Mouse (Mus musculus) heart, adult 11 months (tissue): ENCODE results near the gene Atg4b.

Experiments used
- DNase-seq: peaks from one replicate; pipeline ENCODE4 v3.0.0; 2022

The Atg4b gene

GRCm38 (mm10) chr1:93751290-93751689, at the start of gene Atg4b:
Atg4b (plus strand) TSS chr1:93751500.
- DNase-seq = no peak

- DNase-seq = no peak
Observed at GRCm38 (mm10) chr1:93702106-93702505, 49.2 kb upstream of the Atg4b start.

GRCm38 (mm10) chr1:93703472-93704048, 47.7 kb upstream of the Atg4b start:
- DNase-seq = no peak

GRCm38 (mm10) chr1:93704341-93704740, 47.0 kb upstream of the Atg4b start:
- no peak for DNase-seq

- no peak for DNase-seq
Observed at GRCm38 (mm10) chr1:93705389-93705788, 45.9 kb upstream of the Atg4b start.

GRCm38 (mm10) chr1:93716166-93716565, 35.1 kb upstream of the Atg4b start:
- DNase-seq = no peak

- DNase-seq = no peak
Observed at GRCm38 (mm10) chr1:93721557-93721956, 29.7 kb upstream of the Atg4b start.

- DNase-seq = no peak
Observed at GRCm38 (mm10) chr1:93724623-93725022, 26.7 kb upstream of the Atg4b start.

- DNase-seq = peak; percentile 90
Observed at GRCm38 (mm10) chr1:93725665-93726064, 25.6 kb upstream of the Atg4b start.

- no peak for DNase-seq
Observed at GRCm38 (mm10) chr1:93726116-93726515, 25.2 kb upstream of the Atg4b start.

- DNase-seq = peak; percentile 96
Observed at GRCm38 (mm10) chr1:93726974-93727373, 24.3 kb upstream of the Atg4b start.

GRCm38 (mm10) chr1:93731103-93731502, 20.2 kb upstream of the Atg4b start:
- no peak for DNase-seq

- no peak for DNase-seq
Observed at GRCm38 (mm10) chr1:93731880-93732281, 19.4 kb upstream of the Atg4b start.

GRCm38 (mm10) chr1:93735859-93736258, 15.4 kb upstream of the Atg4b start:
- no peak for DNase-seq

GRCm38 (mm10) chr1:93737711-93738110, 13.6 kb upstream of the Atg4b start:
- DNase-seq = no peak

- no peak for DNase-seq
Observed at GRCm38 (mm10) chr1:93740671-93741070, 10.6 kb upstream of the Atg4b start.

- no peak for DNase-seq
Observed at GRCm38 (mm10) chr1:93741987-93742386, 9.3 kb upstream of the Atg4b start.

- DNase-seq = no peak
Observed at GRCm38 (mm10) chr1:93742910-93743309, 8.4 kb upstream of the Atg4b start.

- no peak for DNase-seq
Observed at GRCm38 (mm10) chr1:93746179-93746578, 5.1 kb upstream of the Atg4b start.

- DNase-seq = no peak
Observed at GRCm38 (mm10) chr1:93748539-93748938, 2.8 kb upstream of the Atg4b start.

- peak; percentile 94 for DNase-seq
Observed at GRCm38 (mm10) chr1:93753911-93754572, 2.7 kb downstream of the Atg4b start.

GRCm38 (mm10) chr1:93754573-93755290, 3.4 kb downstream of the Atg4b start, which contains the start of gene Thap4:
Thap4 (minus strand) TSS chr1:93754864.
- peak; percentile 99 for DNase-seq

- DNase-seq = no peak
Observed at GRCm38 (mm10) chr1:93755291-93755610, 4.0 kb downstream of the Atg4b start.

GRCm38 (mm10) chr1:93755618-93756017, 4.3 kb downstream of the Atg4b start:
- DNase-seq = no peak
